Mouse (Mus musculus): ENCODE data around the gene Gpc6. TPM values are rescaled to one million over a fixed set of nuclear protein-coding genes. Genes with fewer than 3 reads are reported as not detected.
A peak's percentile ranks its signal among the peaks of the same experiment; 100 is the strongest.

Gene Gpc6
- total RNA-seq, 4 experiments from 2014 or later: 12.5 to 15.9 (median 15.6) TPM

- no peak for DNase-seq (ENCODE audit: low spot score in 2 of 2)
Measured at GRCm38 (mm10) chr14:117784960-117785359, 859.8 kb downstream of the Gpc6 start.

DNA sequence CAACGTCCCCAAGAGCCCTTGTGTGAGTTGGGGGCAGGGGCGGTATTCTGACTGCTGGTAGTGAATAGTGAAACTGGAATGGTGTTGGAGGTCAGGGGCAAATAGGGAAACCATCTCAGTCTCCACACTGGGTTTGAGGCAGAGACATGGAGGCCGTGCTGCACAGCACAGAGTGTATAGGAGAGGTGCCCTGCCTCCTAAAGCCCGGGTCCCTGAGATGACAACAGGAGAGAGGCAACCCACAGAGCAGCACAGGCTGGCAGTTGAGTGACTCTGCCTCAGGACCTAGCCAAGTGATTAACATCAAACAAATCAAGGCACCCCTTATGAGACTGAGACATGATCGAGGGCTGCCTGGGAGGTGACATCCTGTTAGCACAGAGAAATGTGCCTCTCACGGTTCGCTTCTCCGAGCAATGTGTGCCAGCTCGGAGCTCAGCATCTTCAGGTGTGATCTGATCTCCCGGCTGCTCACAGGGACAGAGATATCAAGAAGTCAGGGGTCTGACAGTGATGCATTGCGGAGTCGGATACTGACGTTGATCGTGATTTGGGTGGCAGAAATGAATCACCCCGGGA is 860.5 kb downstream of the Gpc6 start:
- DNase-seq (ENCODE audit: low spot score in 2 of 2): no peak

GRCm38 (mm10) chr14:117786647-117787046 is 861.5 kb downstream of the Gpc6 start:
- DNase-seq (ENCODE audit: low spot score in 2 of 2): no peak

- no peak for DNase-seq (ENCODE audit: low spot score in 2 of 2)
Measured at GRCm38 (mm10) chr14:117794874-117795273, 869.8 kb downstream of the Gpc6 start.

DNA sequence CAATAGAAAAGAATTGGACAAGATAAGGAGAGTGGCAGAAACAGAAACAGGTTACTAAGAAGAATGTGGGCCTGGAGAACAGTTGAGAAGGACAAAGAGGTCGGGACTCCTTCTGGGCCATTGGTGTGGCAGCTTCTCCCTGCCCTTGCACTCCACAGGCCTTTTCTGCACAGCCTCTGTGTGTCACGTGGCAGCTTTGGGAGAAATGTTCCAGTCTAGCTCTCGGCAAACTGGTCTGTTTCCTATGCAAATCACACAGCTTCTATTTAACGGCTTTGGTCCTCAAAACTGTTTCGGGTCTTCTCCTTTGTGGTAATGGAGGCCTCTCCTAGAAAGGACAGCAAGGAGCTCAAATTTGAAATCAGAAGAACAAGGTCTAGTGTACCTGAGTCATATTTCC is 871.5 kb downstream of the Gpc6 start:
- DNase-seq (ENCODE audit: low spot score in 2 of 2): no peak

GRCm38 (mm10) chr14:117800399-117800798 is 875.3 kb downstream of the Gpc6 start:
- no peak for DNase-seq (ENCODE audit: low spot score in 2 of 2)

- DNase-seq (ENCODE audit: low spot score in 2 of 2): no peak
Measured at GRCm38 (mm10) chr14:117807846-117808245, 882.7 kb downstream of the Gpc6 start.

- no peak for DNase-seq (ENCODE audit: low spot score in 2 of 2)
Measured at GRCm38 (mm10) chr14:117808326-117808725, 883.2 kb downstream of the Gpc6 start.

- no peak for DNase-seq (ENCODE audit: low spot score in 2 of 2)
Measured at GRCm38 (mm10) chr14:117810321-117811270, 885.5 kb downstream of the Gpc6 start.

DNA sequence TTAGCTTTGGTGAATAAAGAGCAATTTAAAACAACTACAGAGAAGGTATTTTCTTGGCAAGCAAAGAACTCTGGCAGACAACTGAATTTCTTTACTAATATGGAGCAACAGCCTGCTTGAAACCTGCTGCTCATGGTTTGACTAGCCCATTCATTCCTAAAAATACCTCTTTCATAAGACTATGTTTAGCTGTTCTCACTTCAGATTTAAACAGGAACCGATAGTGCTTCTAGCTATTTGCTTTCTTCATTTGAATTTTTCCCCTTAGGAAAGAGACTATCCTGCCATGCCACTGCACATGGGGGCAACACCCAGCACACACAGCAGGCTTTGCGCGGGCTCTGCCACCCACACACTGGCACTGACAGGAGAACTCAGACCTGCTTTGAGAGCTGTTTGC is 888.4 kb downstream of the Gpc6 start:
- DNase-seq (ENCODE audit: low spot score in 2 of 2): peak in 1 of 2 experiments; percentile 50

- DNase-seq (ENCODE audit: low spot score in 2 of 2): no peak
Measured at GRCm38 (mm10) chr14:117816008-117816407, 890.9 kb downstream of the Gpc6 start.

DNA sequence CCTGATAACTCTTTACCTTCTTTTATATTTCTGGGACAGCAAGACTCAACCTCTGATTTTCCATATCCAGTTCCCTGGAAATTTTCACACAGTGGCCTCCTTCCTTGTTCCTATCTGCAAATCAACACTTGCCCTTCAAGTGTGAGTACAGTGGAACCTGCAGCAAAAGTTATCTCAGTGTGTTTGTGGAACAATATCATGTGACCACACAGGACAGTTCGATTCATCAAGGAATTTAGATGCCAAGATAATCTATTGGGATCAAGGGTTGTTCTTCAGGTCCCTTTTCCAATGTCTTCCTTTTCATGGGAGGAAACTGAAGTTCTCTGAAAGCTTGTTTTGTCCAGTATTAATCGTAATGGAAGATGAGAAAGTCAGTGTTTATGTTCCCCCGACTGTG is 891.6 kb downstream of the Gpc6 start:
- no peak for DNase-seq (ENCODE audit: low spot score in 2 of 2)

DNA sequence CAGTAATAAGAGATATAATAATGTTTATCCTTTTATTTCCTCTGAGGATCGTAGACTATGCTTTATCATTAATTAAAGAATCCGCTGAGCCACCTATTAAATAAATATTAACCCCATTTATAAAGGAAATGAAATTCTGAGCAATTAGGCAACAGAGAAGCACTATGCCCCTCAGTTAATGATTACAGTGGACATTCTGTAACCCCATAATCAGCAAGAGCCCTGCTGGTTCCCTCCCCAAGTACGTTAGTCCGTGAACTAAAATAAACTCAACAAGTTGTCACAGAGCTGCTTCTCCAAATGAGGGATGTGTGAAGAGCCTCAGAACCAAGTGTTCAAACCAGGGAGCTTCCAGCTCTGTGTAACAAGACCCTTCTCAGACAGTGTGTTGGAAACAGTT is 892.1 kb downstream of the Gpc6 start:
- DNase-seq (ENCODE audit: low spot score in 2 of 2): no peak

GRCm38 (mm10) chr14:117824491-117824890 is 899.4 kb downstream of the Gpc6 start:
- no peak for DNase-seq (ENCODE audit: low spot score in 2 of 2)

- no peak for DNase-seq (ENCODE audit: low spot score in 2 of 2)
Measured at GRCm38 (mm10) chr14:117826294-117827046, 901.4 kb downstream of the Gpc6 start.

DNA sequence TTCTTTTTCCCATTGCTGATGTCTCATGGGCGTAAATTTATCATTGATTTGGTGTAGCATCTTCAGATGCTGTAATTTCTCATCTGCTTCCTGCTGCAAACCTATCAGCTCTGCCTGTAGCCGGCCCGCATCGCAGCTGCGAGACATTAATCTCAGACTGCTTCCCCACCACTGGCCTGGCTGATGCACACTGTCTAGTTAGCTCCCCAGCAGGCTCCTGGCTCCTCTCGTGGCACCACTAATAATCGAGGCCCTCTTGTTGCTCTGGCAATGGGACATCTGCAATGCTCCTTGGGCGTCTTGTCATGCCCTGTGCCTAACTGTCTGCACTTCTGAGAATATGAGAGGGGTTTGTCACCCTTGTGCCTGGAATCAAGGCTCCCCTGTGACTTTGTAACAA is 906.2 kb downstream of the Gpc6 start:
- no peak for DNase-seq (ENCODE audit: low spot score in 2 of 2)

- peak in 1 of 2 experiments; percentile 26 for DNase-seq (ENCODE audit: low spot score in 2 of 2)
Measured at GRCm38 (mm10) chr14:117831731-117832130, 906.6 kb downstream of the Gpc6 start.

DNA sequence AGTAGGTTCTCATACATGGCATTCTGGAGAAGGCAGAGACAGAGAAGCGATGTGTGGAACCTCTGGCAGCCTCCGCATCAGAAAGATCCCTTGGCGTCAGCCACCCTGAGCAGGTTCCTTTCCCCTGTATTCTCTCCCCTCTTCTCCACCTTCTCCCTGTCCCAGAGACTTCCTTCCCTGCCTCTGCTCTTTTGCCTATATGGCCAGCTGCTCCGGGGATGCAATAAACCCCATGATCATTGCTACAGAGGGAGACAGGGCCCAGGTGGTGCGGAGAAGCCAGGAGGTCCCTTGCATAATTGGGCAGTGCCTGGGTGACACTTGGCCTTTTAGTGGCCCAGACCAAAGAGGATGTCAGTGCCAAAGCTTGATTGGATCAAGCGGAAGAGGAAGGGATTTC is 910.4 kb downstream of the Gpc6 start:
- DNase-seq (ENCODE audit: low spot score in 2 of 2): no peak

GRCm38 (mm10) chr14:117837021-117837420 is 911.9 kb downstream of the Gpc6 start:
- no peak for DNase-seq (ENCODE audit: low spot score in 2 of 2)

DNA sequence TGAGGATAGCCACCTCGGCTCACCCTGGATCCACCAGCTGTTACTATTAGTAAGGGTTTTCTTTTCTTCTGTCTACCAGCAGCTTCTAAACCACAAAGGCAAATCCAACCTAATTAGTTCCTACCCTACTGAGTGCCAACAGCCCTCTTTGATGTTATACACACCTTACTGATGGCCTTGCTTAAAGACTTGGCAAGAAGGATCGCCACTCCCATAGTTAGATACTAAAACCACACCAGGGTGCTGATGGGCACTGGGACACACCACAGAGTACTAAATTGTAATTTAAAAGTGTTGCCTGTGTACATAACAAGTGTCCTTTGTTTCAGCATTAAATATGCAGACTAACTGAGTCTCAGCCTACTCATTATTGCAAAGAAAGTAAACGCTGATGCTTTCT is 912.6 kb downstream of the Gpc6 start:
- no peak for DNase-seq (ENCODE audit: low spot score in 2 of 2)

- DNase-seq (ENCODE audit: low spot score in 2 of 2): no peak
Measured at GRCm38 (mm10) chr14:117841211-117841610, 916.1 kb downstream of the Gpc6 start.
